Mouse (Mus musculus) regulatory T cell (primary cell): ENCODE measurements around the gene Gpsm1.
"Not testable (repeated sequence)": the region's sequence is repeated elsewhere in the genome, so short reads cannot be mapped to it uniquely, and the experiment has no call there.

ENCODE experiments used
- in situ Hi-C: fragments of 300-600 bp; cut with MboI, MseI; formaldehyde crosslinking; loops from one replicate; pipeline ENCODE4 v1.15.1; 2025; ENCODE audit warnings: high pct_unique_total_duplicates

Gpsm1 gene

GRCm38 (mm10) chr2:26367911-26368310 is 52.6 kb downstream of the Gpsm1 start:
- in situ Hi-C loops = no loop called here

DNA sequence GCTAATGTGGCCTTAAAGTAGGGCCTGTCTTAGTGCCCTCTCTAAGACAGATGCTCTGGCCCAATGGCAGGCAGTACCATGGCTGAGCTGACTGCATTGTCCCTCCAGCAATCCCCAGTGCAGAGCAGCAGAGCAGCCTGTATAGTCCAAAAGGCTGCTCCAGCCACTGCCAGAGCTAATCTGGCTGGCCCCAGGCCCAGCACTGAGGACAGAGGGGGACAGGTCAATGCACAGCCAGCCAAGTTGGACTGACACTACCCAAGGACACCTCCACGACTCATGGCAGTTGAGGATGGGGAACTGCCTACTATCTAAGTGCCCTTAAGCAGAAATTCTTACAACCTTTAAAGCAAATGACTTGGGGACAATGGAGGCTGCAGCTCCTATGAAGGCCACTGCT is 53.3 kb downstream of the Gpsm1 start:
- in situ Hi-C loops = no loop called here

- in situ Hi-C loops = no loop called here
Measured at GRCm38 (mm10) chr2:26372396-26372795, 57.1 kb downstream of the Gpsm1 start.

DNA sequence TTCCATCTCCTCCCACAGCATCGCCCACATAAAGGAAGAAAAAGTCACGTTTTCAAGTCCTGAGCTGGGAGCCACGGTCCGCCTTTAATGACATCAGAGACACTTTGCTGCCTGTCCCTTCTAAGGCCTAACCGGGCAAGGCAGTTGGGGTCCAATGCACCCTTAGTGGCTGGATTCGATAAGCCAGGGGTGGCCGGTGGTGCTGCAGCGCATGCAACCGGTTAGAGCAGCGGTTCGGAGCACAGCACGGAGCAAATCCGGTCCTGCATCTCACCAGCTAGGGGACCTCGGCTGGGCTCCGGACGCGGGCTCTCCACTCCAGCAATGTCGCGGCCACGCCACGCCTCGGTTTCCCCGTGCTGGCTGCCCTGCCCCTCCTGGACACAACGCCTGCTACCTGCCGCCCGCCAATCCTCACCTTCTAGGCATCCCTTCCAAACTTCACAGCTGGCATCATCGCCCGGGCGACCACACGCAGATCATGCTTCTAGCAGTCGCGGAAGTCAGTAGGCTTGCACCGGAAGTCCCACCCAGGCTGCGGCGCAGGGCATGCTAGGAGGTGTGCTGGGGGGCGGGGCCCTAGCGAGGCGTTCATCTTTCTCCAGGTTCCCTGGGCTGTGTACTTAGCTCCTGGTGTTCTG is 64.9 kb downstream of the Gpsm1 start, which contains the start of gene Snapc4:
Snapc4 (minus strand) TSS at position 523 of the 641 bp plus-strand sequence.
- in situ Hi-C loops = no loop called here

DNA sequence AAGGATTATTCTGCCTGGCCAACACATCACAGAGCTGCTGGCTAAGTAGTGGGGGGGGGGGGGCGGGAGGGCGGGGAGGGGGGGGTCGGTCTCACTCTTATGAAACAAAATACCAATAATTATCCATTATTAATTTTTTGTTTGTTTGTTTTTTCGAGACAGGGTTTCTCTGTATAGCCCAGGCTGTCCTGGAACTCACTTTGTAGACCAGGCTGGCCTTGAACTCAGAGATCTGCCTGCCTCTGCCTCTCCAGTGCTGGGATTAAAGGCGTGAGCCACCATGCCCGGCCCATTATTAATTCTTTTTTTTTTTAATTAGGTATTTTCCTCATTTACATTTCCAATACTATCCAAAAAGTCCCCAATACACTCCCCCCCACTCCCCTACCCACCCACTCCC is 65.6 kb downstream of the Gpsm1 start:
- in situ Hi-C loops = not testable (repeated sequence)

DNA sequence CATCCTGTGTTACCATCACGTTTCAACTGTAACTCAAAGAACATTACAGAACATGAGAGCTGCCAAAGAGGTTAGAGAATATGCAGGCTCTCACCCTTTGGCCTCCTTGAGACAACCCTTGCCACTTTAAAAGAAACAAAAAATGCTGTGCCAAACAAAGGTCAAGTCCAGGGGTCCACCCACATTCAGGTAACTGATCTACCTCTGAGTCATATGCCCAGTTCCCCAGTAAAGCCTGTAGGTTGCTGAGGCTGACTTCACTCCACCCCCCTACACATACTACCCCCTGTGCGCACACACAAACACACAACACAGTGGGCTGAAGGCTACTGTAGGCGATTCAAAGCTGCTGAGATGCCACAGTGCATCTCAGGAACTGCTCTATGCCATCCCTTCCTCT is 72.4 kb downstream of the Gpsm1 start:
- in situ Hi-C loops = loop anchor here (5.0 kb wide), 1 partner anchor 515 kb away; the partner anchor contains the start of gene Surf6

DNA sequence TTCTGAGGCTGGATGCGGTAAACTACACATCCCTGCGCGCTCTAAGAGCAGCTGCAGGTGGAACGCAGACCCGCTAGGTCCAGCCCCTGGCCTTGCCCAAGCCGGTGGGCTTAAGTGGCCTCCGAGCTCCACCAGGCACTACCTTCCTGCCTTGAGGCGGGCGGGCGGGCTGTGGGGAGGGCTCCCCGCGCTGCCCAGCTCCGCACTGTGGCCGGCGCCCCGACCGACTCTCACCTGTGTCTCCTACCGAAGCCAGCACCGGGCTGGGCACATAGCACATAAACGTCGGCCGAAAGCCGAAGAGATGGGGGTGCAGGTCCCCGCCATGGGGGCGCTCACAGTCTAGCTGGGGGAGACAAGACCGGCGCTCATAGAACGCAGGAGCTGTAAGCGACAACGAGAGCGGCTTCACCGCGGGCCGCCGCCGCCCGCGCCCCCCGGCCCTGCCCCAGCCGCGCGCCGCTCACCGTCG is 73.4 kb downstream of the Gpsm1 start:
- in situ Hi-C loops = loop anchor here (5.0 kb wide), 1 partner anchor 514 kb away; the partner anchor contains the start of gene Surf6

GRCm38 (mm10) chr2:26389154-26389690 is 73.9 kb downstream of the Gpsm1 start, which contains the start of the genes Entr1 and Pmpca:
TSS of gene Entr1 (minus strand) at chr2:26389316.
TSS of gene Pmpca (plus strand) at chr2:26389339.
- in situ Hi-C loops = loop anchor here (5.0 kb wide), 1 partner anchor 513 kb away; the partner anchor contains the start of gene Surf6

DNA sequence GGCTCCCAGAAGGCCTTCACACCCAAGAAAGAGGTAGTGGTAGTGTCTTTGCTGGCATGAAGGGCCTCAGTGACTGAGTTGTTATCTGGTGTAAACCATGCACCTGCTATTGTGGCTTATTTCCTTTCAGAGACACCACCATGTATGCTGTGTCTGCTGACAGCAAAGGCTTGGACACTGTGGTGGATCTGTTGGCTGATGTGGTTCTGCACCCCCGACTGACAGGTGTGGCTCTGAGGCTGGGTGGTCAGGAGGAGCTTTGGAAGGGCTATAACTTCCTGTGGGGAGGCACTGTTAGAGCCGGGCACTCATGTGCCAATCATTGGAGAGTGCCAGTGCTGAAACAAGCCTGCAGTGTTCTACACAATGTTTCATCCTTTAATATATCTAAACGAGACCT is 75.6 kb downstream of the Gpsm1 start:
- in situ Hi-C loops = no loop called here

- in situ Hi-C loops = no loop called here
Measured at GRCm38 (mm10) chr2:26391617-26392016, 76.3 kb downstream of the Gpsm1 start.
